Mouse (Mus musculus) lung, postnatal 0 days (tissue): Measurements from ENCODE around the gene 4930432K21Rik.

Experiments
- CTCF ChIP-seq: IDR thresholded peaks from 2 replicates; pipeline ENCODE4 v1.5.1; 2016; ENCODE audit warnings: antibody characterized with exemption, mild to moderate bottlenecking
- EP300 ChIP-seq: IDR thresholded peaks from 2 replicates; pipeline ENCODE4 v1.6.1; 2016; ENCODE audit warnings: antibody characterized with exemption, mild to moderate bottlenecking, control low read depth

DNA sequence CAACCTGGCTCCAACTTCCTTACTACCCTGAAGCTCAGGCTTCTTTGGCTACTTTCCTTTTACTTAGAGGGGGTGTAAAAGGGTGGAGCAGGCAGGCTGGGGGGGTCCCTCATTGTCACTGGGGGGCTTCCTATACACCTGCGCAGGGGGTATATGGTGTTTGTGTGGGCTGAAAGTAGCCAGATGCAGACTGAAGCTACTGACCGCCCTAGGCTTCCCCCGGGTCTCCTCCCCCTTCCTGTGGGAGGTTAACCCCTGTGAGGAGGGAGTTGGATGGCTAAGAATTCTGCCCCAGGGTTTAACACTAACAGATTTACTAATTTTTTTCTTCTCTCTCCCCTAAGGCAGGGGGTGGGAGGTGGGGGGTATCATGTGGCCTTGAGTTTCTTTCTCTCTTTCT, 28.7 kb downstream of the 4930432K21Rik start:
- TF ChIP-seq CTCF, result no peak
- no peak for TF ChIP-seq EP300
